Mouse (Mus musculus) hindbrain, embryonic 11.5 days (tissue): ENCODE results near the gene Ier5. TPM values are rescaled to one million over a fixed set of nuclear protein-coding genes. Genes with fewer than 3 reads are reported as not detected.

Experiments
- ATAC-seq: fragments of 200-750 bp; cut with Nextera tagmentation; 2 replicates; pipeline ENCODE4 v1.8.0; 2017; ENCODE audit warnings: mild to moderate bottlenecking, moderate TSS enrichment, moderate library complexity; ENCODE audit not compliant: low FRiP score
- DNase-seq: peaks from one replicate; pipeline ENCODE4 v3.0.0-alpha.2; 2015; ENCODE audit warnings: low spot score
- H3K27ac ChIP-seq: fragments of 300-500 bp; sonication (generic); 2 replicates; pipeline ENCODE4 v1.5.1; 2014; ENCODE audit warnings: mild to moderate bottlenecking, low read depth, low read length
- H3K27me3 ChIP-seq: fragments of 300-500 bp; sonication (generic); 2 replicates; pipeline ENCODE4 v1.6.1; 2014; ENCODE audit warnings: mild to moderate bottlenecking, low read length, moderate library complexity, mixed read lengths; ENCODE audit not compliant: control insufficient read depth, insufficient read depth
- H3K36me3 ChIP-seq: fragments of 300-500 bp; sonication (generic); 2 replicates; pipeline ENCODE4 v1.6.1; 2014; ENCODE audit warnings: mild to moderate bottlenecking, low read length, moderate library complexity, mixed read lengths; ENCODE audit not compliant: control insufficient read depth, insufficient read depth
- H3K4me1 ChIP-seq: fragments of 300-500 bp; sonication (generic); replicated peaks from 2 replicates; pipeline ENCODE4 v1.6.1; 2014; ENCODE audit warnings: low read length, mixed read lengths; ENCODE audit not compliant: control insufficient read depth, insufficient read depth
- H3K4me2 ChIP-seq: fragments of 300-500 bp; sonication (generic); replicated peaks from 2 replicates; pipeline ENCODE4 v1.6.1; 2014; ENCODE audit warnings: mild to moderate bottlenecking, low read depth, low read length
- H3K4me3 ChIP-seq: fragments of 300-500 bp; sonication (generic); 2 replicates; pipeline ENCODE4 v1.5.1; 2014; ENCODE audit warnings: low read depth, low read length
- H3K9ac ChIP-seq: fragments of 300-500 bp; sonication (generic); 2 replicates; pipeline ENCODE4 v1.6.1; 2014; ENCODE audit warnings: low read depth, low read length
- H3K9me3 ChIP-seq: fragments of 300-500 bp; sonication (generic); 2 replicates; pipeline ENCODE4 v1.6.1; 2016; ENCODE audit warnings: low read length; ENCODE audit not compliant: control insufficient read depth
- WGBS: fragments of 180-500 bp; shearing (Covaris S2); extraction: QIAGEN DNeasy Blood & Tissue Kit; methylation state at CpG from one replicate; pipeline ENCODE4 v1.1.7; 2014; 5-methylcytosine and 5-hydroxymethylcytosine counted together
- polyA plus RNA-seq: library from polyadenylated mRNA; unstranded; fragments of >200 nt; fragmentation: Nextera tagmentation; extraction: Ambion mirVana; gene quantifications from 2 replicates; pipeline ENCODE4 v1.2.1, GENCODE M21; 2014

The Ier5 gene
- polyA plus RNA-seq, 1 experiment from 2014 or later = 12.7 TPM

DNA sequence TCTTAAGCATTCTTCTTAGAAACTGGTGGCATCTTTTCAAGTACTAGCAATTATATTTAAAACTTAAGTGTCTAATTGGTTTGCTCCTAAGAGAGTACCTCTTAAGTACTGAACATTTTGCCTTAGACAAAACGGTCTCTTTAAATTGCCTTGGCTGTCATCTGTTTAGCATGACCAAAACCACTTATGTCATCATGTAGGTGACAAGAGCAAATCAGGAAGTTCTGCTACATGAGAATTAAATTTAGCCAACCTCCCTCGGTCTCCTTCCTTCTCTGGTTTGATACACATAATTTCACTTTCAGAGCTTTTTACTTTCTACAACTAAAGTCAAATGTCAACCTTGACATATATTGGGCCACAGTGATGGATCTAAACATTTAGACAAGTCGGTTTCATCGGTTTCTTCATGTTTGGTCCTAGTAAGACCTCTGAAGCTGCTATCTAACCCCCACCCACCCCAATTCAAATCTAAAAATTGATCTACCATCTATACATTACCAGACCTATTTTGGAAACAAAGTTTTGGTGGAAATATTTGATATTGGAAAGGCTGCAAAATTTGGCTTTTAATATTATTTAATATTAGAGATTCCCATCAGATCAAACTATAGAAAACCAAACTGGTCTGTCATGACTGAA lies 2.7 kb downstream of the Ier5 start:
- Histone ChIP-seq H3K9me3 (no peaks in the 10 kb centered on the region), H3K27me3 (no peaks in the 10 kb centered on the region), H3K4me1 (peaks cover 4% of the 10 kb centered on the region), H3K4me3 (peak overlapping the region; percentile 100; the same call in 1 of the 2 replicates), H3K4me2 (peak overlapping the region; percentile 75; the same call in 1 of the 2 replicates), H3K36me3 (no peaks in the 10 kb centered on the region), H3K27ac (no peak overlapping the region), H3K9ac (no peak overlapping the region)
- 85% methylated on average over 4 of the region's 4 CpGs for WGBS
- DNase-seq = no peak
- ATAC-seq = no peak

- Histone ChIP-seq H3K27ac (no peak overlapping the region), H3K4me2 (no peak overlapping the region), H3K4me1 (peaks cover 5% of the 10 kb centered on the region), H3K36me3 (no peaks in the 10 kb centered on the region), H3K27me3 (no peaks in the 10 kb centered on the region), H3K9me3 (no peaks in the 10 kb centered on the region), H3K4me3 (no peak overlapping the region), H3K9ac (no peak overlapping the region)
- ATAC-seq (no peak), DNase-seq (no peak)
- WGBS = 55% methylated on average over 9 of the region's 9 CpGs
Observed at GRCm38 (mm10) chr1:155093971-155094707, 5.3 kb downstream of the Ier5 start.

DNA sequence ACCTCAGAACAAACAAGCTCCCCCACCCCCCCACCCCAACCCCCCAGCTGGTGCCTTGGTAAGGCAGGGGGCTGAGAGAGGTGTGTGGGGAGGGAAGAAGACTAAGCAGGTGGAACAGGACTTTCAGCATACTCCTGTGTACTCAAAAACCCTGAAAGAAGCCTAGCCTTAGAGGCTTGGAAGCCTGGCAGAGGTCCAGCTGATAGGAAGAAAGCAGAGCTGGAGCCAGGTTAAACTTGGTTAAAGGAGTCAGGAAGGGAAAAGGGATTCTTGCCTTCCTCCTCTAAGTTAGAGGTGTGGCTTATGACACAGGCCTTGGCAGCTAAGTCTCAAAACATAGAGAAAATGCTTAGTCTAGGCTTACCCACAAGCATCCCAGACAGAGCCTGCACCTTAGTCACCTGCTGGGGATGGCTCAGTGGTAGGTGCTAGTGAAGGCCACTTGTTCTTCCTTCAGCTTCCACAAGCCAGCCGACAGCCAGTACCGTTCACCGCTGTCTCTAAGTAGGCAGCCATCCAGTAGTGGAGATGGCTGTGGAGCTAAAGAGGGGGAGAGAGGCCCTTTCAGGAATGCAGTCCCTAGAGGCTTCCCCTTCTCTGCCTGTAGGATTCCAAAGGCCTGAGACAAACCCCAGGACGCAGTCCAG lies 6.2 kb downstream of the Ier5 start:
- no peak overlapping the region for H3K9ac ChIP-seq
- no peaks in the 10 kb centered on the region for H3K36me3 ChIP-seq
- H3K4me3 ChIP-seq = no peak overlapping the region
- no peak for ATAC-seq
- H3K4me2 ChIP-seq = no peak overlapping the region
- H3K27ac ChIP-seq = no peak overlapping the region
- no peaks in the 10 kb centered on the region for H3K9me3 ChIP-seq
- DNase-seq = no peak
- H3K27me3 ChIP-seq = no peaks in the 10 kb centered on the region
- WGBS = 33% methylated on average over 4 of the region's 4 CpGs
- peaks cover 5% of the 10 kb centered on the region for H3K4me1 ChIP-seq

- ATAC-seq (peak; percentile 67), DNase-seq (no peak)
- Histone ChIP-seq H3K4me3 (no peak overlapping the region), H3K4me2 (no peak overlapping the region), H3K9ac (no peak overlapping the region), H3K27me3 (no peaks in the 10 kb centered on the region), H3K9me3 (no peaks in the 10 kb centered on the region), H3K36me3 (no peaks in the 10 kb centered on the region), H3K4me1 (peaks cover 5% of the 10 kb centered on the region), H3K27ac (no peak overlapping the region)
- WGBS = 25% methylated on average over 14 of the region's 14 CpGs
Observed at GRCm38 (mm10) chr1:155091842-155092800, 7.3 kb downstream of the Ier5 start.

- Histone ChIP-seq H3K27me3 (no peaks in the 10 kb centered on the region), H3K9me3 (no peaks in the 10 kb centered on the region), H3K4me1 (peaks cover 5% of the 10 kb centered on the region), H3K27ac (no peak overlapping the region), H3K4me3 (no peak overlapping the region), H3K9ac (no peak overlapping the region), H3K4me2 (no peak overlapping the region), H3K36me3 (no peaks in the 10 kb centered on the region)
- no peak for DNase-seq
- 82% methylated on average over 7 of the region's 7 CpGs for WGBS
- no peak for ATAC-seq
Observed at GRCm38 (mm10) chr1:155091374-155091841, 8.0 kb downstream of the Ier5 start.

DNA sequence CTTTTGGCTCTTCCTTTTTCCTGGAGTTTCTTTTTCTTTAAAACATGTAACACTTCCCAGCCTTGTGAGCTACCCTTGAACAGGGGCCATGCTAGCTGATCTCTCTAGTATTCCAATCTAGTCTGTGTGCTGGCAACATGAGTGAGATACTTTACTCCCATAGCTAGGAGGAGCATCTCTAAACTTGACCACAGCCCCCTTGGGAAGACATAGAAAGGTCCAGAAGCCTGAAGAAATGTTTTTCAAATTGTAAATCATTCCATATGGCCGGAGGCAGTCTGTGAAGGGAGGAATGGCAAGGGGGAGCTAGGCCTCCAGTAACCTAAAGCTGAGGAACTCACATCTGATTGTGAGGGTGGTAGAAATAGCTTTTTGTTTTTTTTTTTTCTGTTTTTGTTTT lies 8.7 kb downstream of the Ier5 start:
- DNase-seq = no peak
- Histone ChIP-seq H3K27ac (no peak overlapping the region), H3K9ac (no peak overlapping the region), H3K4me2 (no peak overlapping the region), H3K9me3 (no peaks in the 10 kb centered on the region), H3K27me3 (no peaks in the 10 kb centered on the region), H3K36me3 (no peaks in the 10 kb centered on the region), H3K4me1 (peaks cover 5% of the 10 kb centered on the region), H3K4me3 (no peak overlapping the region)
- WGBS = 76% methylated on average over 1 of the region's 1 CpGs
- ATAC-seq = no peak

DNA sequence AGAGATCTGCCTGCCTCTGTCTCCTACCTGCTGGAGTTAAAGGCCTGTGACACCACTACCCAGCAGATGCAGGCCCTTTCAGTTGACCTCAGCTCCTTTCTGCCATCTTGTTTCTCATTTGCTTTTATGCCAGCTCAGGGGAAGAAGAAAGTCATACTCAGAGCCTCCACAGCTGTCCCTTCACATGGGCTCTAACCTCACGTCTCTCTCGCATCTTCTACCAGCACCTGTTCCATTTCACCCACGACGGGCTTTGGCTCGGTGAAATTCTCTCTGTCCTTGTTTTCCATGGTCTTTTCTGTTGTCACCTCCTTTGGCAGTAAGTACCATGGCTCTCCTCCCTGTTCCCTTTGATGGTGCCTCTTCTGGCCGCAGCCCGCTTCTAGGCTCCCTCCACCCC lies 9.1 kb downstream of the Ier5 start:
- H3K36me3 ChIP-seq = no peaks in the 10 kb centered on the region
- H3K9ac ChIP-seq = no peak overlapping the region
- H3K4me3 ChIP-seq = no peak overlapping the region
- H3K4me1 ChIP-seq = peaks cover 8% of the 10 kb centered on the region
- H3K27ac ChIP-seq = no peak overlapping the region
- 90% methylated on average over 7 of the region's 7 CpGs for WGBS
- no peaks in the 10 kb centered on the region for H3K27me3 ChIP-seq
- H3K9me3 ChIP-seq = no peaks in the 10 kb centered on the region
- H3K4me2 ChIP-seq = no peak overlapping the region
- DNase-seq (no peak), ATAC-seq (no peak)

- Histone ChIP-seq H3K36me3 (no peaks in the 10 kb centered on the region), H3K27me3 (no peaks in the 10 kb centered on the region), H3K9ac (no peak overlapping the region), H3K9me3 (no peaks in the 10 kb centered on the region), H3K4me2 (no peak overlapping the region), H3K4me1 (peaks cover 16% of the 10 kb centered on the region), H3K4me3 (no peak overlapping the region), H3K27ac (no peak overlapping the region)
- WGBS = 71% methylated on average over 16 of the region's 16 CpGs
- DNase-seq (no peak), ATAC-seq (no peak)
Observed at GRCm38 (mm10) chr1:155088847-155089603, 10.4 kb downstream of the Ier5 start.
